18 mouse cellular contexts compared by ENCODE assay signal in the genomic region with DNA sequence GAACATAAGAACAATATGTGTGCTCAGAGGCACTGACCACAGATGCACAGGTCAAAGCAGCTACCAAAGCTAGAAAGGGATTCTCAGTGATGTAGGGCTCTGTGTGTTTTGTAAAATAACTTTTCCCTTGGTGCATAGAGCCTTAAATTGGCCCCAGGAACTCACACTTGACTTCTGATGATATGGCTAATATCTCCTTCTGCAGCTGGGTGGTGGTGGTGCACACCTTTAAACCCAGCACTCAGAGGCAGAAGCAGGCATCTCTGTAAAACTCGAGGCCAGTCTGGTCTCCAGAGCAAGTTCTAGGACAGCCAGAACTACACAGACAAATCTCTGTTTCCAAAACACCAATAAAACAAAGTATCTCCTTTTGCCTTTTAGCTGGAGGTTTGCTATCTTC. TPM values are rescaled to one million over a fixed set of nuclear protein-coding genes. Genes with fewer than 3 reads are reported as not detected.
A peak's percentile ranks its signal among the peaks of the same experiment; 100 is the strongest.
DNase-seq lines count a peak whose midpoint lies in the region; ATAC-seq and TF ChIP-seq lines count a peak whose summit lies in the region.
"Had no signal": no experiment of that assay in that cellular context is flagged by ENCODE, and none has a peak within 500 bp of the region (broad histone marks: within the 10 kb centered on the region; RNA-seq: fewer than 3 reads in every experiment).

No protein-coding gene starts in this region.

- no peak overlapping the region for H3K4me3 ChIP-seq in MEL (ENCODE audit: control insufficient read depth in 1 of 2, insufficient read depth in 1 of 2, low read depth in 2 of 2, low read length in 2 of 2)
- H3K4me3 ChIP-seq in liver, embryonic 14.5 days (ENCODE audit: insufficient read depth in 1 of 2, low read depth in 2 of 2, low read length in 2 of 2) = no peak overlapping the region
- H3K4me3 ChIP-seq: embryonic facial prominence, embryonic 13.5 days; forebrain, embryonic 10.5 days; forebrain, embryonic 15.5 days; heart, embryonic 13.5 days; hindbrain, embryonic 15.5 days had no signal

- no peaks in the 10 kb centered on the region for H3K79me2 ChIP-seq in MEL (ENCODE audit: control insufficient read depth, insufficient read depth, low read length, poor library complexity)

- WGBS in liver, embryonic 14.5 days (ENCODE audit: insufficient replicate concordance) = 15% methylated on average over 1 of the region's 1 CpGs

- H3K4me2 ChIP-seq in liver, embryonic 14.5 days (ENCODE audit: low read depth) = peak overlapping the region; percentile 28
- H3K4me2 ChIP-seq: embryonic facial prominence, embryonic 13.5 days; forebrain, embryonic 15.5 days; heart, embryonic 13.5 days; hindbrain, embryonic 15.5 days had no signal

- ATAC-seq in liver, embryonic 14.5 days (ENCODE audit: insufficient read depth) = peak; percentile 69
- 0 out of 2 replicates have a peak, but pooled peaks have one; percentile 19 for ATAC-seq in megakaryocyte-erythroid progenitor cell, adult 5-6 weeks (replicated peaks; ENCODE audit: low FRiP score, low TSS enrichment, poor library complexity, severe bottlenecking)
- ATAC-seq: forebrain, embryonic 15.5 days had no signal

- no peak for TF ChIP-seq POLR2A in MEL (IDR thresholded peaks at IDR 0.05; ENCODE audit: control insufficient read depth in 1 of 2, insufficient read depth in 1 of 2, low read depth in 1 of 2, low read length in 2 of 2, poor library complexity in 1 of 2)

- no peaks in the 10 kb centered on the region for H3K27me3 ChIP-seq in MEL (ENCODE audit: control insufficient read depth in 1 of 2, insufficient read depth in 2 of 2, low read length in 2 of 2)
- H3K27me3 ChIP-seq in liver, embryonic 14.5 days (ENCODE audit: control insufficient read depth, insufficient read depth, low read length) = no peaks in the 10 kb centered on the region
- H3K27me3 ChIP-seq: CH12.LX; embryonic facial prominence, embryonic 13.5 days; forebrain, embryonic 15.5 days; heart, embryonic 13.5 days; hindbrain, embryonic 15.5 days had no signal

- H3K27ac ChIP-seq in MEL (ENCODE audit: control insufficient read depth, low read depth, low read length) = peak overlapping the region; percentile 8; the same call in 1 of the 2 replicates
- H3K27ac ChIP-seq in liver, embryonic 14.5 days = peak overlapping the region; percentile 50
- H3K27ac ChIP-seq: embryonic facial prominence, embryonic 13.5 days; forebrain, embryonic 10.5 days; forebrain, embryonic 15.5 days; heart, embryonic 13.5 days; hindbrain, embryonic 15.5 days had no signal

- TF ChIP-seq EP300 in MEL (IDR thresholded peaks at IDR 0.05; ENCODE audit: low read depth in 1 of 2, low read length in 2 of 2) = peak; percentile 65 to 78; a peak in 3 of 4 replicates
- peak; percentile 62 for TF ChIP-seq EP300 in liver, embryonic 14.5 days (IDR thresholded peaks at IDR 0.05; ENCODE audit: low read depth)

- no peak for TF ChIP-seq RAD21 in MEL (IDR thresholded peaks at IDR 0.05; ENCODE audit: low read depth, low read length)

- DNase-seq in MEL (ENCODE audit: low read depth, low spot score) (peak; percentile 58), liver (peak; percentile 46)
- peak; percentile 27 to 54 (median 49) for DNase-seq in liver, embryonic 14.5 days (ENCODE audit: low read depth in 3 of 3, low spot score in 3 of 3)
- DNase-seq in layer of hippocampus, postnatal 25 days (ENCODE audit: extremely low spot score in 1 of 2, low spot score in 1 of 2) = no peak
- DNase-seq in layer of hippocampus, postnatal 36 days = no peak
- DNase-seq: adrenal gland, adult 8-10 months; cerebellum, adult 11-12 months; cerebellum, adult 9-10 months; cerebellum, postnatal 25 days; gastrocnemius, postnatal 14 days; heart, postnatal 36 days had no signal

- TF ChIP-seq CTCF in MEL (IDR thresholded peaks at IDR 0.05 in 2 of 3, conservative IDR thresholded peaks at IDR 0.05 in 1 of 3; ENCODE audit: control insufficient read depth in 1 of 3, insufficient read depth in 1 of 3, low read depth in 2 of 3, low read length in 3 of 3, poor library complexity in 1 of 3, severe bottlenecking in 1 of 3) = no peak
- peak; percentile 22; the same call in 1 of the 2 replicates for TF ChIP-seq CTCF in liver, embryonic 14.5 days (IDR thresholded peaks at IDR 0.05; ENCODE audit: low read depth)

- H3K9ac ChIP-seq in MEL (ENCODE audit: control insufficient read depth, low read depth, low read length, poor library complexity, severe bottlenecking) = no peak overlapping the region
- H3K9ac ChIP-seq in liver, embryonic 14.5 days (replicated peaks) = 0 out of 2 replicates have a peak overlapping the region, but pooled peaks have one; percentile 12
- H3K9ac ChIP-seq: embryonic facial prominence, embryonic 13.5 days; forebrain, embryonic 15.5 days; heart, embryonic 13.5 days; hindbrain, embryonic 15.5 days had no signal

- no peaks in the 10 kb centered on the region for H3K9me3 ChIP-seq in MEL (replicated peaks; ENCODE audit: insufficient read depth, low read length)
- no peaks in the 10 kb centered on the region for H3K9me3 ChIP-seq in liver, embryonic 14.5 days (ENCODE audit: control insufficient read depth, low read length)
- H3K9me3 ChIP-seq: embryonic facial prominence, embryonic 13.5 days; forebrain, embryonic 10.5 days; forebrain, embryonic 15.5 days; heart, embryonic 13.5 days; hindbrain, embryonic 15.5 days had no signal

- H3K36me3 ChIP-seq in MEL (ENCODE audit: control insufficient read depth in 1 of 2, insufficient read depth in 2 of 2, low read length in 2 of 2) = peaks cover 0 to 45% of the 10 kb centered on the region in 2 experiments; a peak in 2 of 4 replicates
- H3K36me3 ChIP-seq in liver, embryonic 14.5 days (replicated peaks; ENCODE audit: control insufficient read depth, insufficient read depth, low read depth) = no peaks in the 10 kb centered on the region
- H3K36me3 ChIP-seq: embryonic facial prominence, embryonic 13.5 days; forebrain, embryonic 10.5 days; forebrain, embryonic 15.5 days; heart, embryonic 13.5 days; hindbrain, embryonic 15.5 days had no signal

- H3K4me1 ChIP-seq in MEL (ENCODE audit: control insufficient read depth in 1 of 2, insufficient read depth in 2 of 2, low read length in 2 of 2) = peaks cover 35 to 41% of the 10 kb centered on the region in 2 experiments
- H3K4me1 ChIP-seq in liver, embryonic 14.5 days (replicated peaks; ENCODE audit: control insufficient read depth in 2 of 2, insufficient read depth in 2 of 2, low read length in 1 of 2) = peaks cover 34 to 44% of the 10 kb centered on the region in 2 experiments
- H3K4me1 ChIP-seq: embryonic facial prominence, embryonic 13.5 days; forebrain, embryonic 15.5 days; hindbrain, embryonic 15.5 days had no signal

TF ChIP-seq in MEL, 35 proteins besides CTCF, POLR2A, EP300 and RAD21:
- TF ChIP-seq BHLHE40 (IDR thresholded peaks at IDR 0.05; ENCODE audit: borderline replicate concordance, low read depth, low read length) = peak; percentile 47; the same call in 1 of the 2 replicates
- TF ChIP-seq USF2 (IDR thresholded peaks at IDR 0.05; ENCODE audit: borderline replicate concordance in 1 of 2, insufficient read depth in 1 of 2, low read depth in 1 of 2, low read length in 2 of 2) = no peak
- TF ChIP-seq ETS1 (IDR thresholded peaks at IDR 0.05; ENCODE audit: low read depth, low read length) = peak; percentile 64; the same call in 1 of the 2 replicates
- 0 out of 2 replicates have a peak, but pooled peaks have one; percentile 16 for TF ChIP-seq RCOR1 (IDR thresholded peaks at IDR 0.05; ENCODE audit: low read depth, low read length)
- TF ChIP-seq MAFK (IDR thresholded peaks at IDR 0.05; ENCODE audit: borderline replicate concordance, low read depth, low read length) = no peak
- TF ChIP-seq TAL1 (IDR thresholded peaks at IDR 0.05; ENCODE audit: low read length) = peak; percentile 67
- peak; percentile 33; the same call in 1 of the 2 replicates for TF ChIP-seq GATA1 (IDR thresholded peaks at IDR 0.05; ENCODE audit: low read depth, low read length)
- no peak for TF ChIP-seq MAX (IDR thresholded peaks at IDR 0.05; ENCODE audit: low read length)
- peak; percentile 85 for TF ChIP-seq TCF12 (IDR thresholded peaks at IDR 0.05; ENCODE audit: low read depth, low read length)
- no peak for TF ChIP-seq TBP (IDR thresholded peaks at IDR 0.05; ENCODE audit: low read depth, low read length)

RNA-seq across cellular contexts. Expression of a gene that starts 15.2 kb away (rescaled TPM):
- 164 and 175 TPM in 2 replicates for total RNA-seq in MEL (2012; rRNA removed)
- polyA plus RNA-seq in MEL (2012; ENCODE audit: insufficient read depth in 1 of 2, insufficient read length in 2 of 2, low read depth in 1 of 2, low replicate concordance in 2 of 2, missing spikeins in 1 of 2) = 100 to 1,000 TPM in 1 of 2 experiments, not detected in 1; 129 TPM
- polyA plus RNA-seq in liver, embryonic 14.5 days (2012; rRNA removed) = 25.4 and 31.0 TPM in 2 replicates
- polyA plus RNA-seq in liver, embryonic 14.5 days (2014; fragmentation: Nextera tagmentation; extraction: Ambion mirVana) = 73.7 and 79.8 TPM in 2 replicates
- 132 and 148 TPM in 2 replicates for total RNA-seq in megakaryocyte-erythroid progenitor cell, adult 5-6 weeks (2014; fragmentation: Nextera tagmentation)
- total RNA-seq in megakaryocyte-erythroid progenitor cell, adult 5-6 weeks (2017) = 100 and 139 TPM in 2 replicates
- total RNA-seq in layer of hippocampus, postnatal 25 days (2021) = 10 to 100 TPM; 16.1 to 21.6 TPM
- total RNA-seq in layer of hippocampus, postnatal 36 days (2021) = 10 to 100 TPM; 18.0 to 21.4 TPM

RNA-seq across cellular contexts. Expression of a gene that starts 45.9 kb away (rescaled TPM):
- 232 and 241 TPM in 2 replicates for total RNA-seq in MEL (2012; rRNA removed)
- 100 to 1,000 TPM; 213 to 502 TPM for polyA plus RNA-seq in MEL (2012; ENCODE audit: insufficient read depth in 1 of 2, insufficient read length in 2 of 2, low read depth in 1 of 2, low replicate concordance in 2 of 2, missing spikeins in 1 of 2)
- polyA plus RNA-seq in liver, embryonic 14.5 days (2012; rRNA removed) = 90.6 and 112 TPM in 2 replicates
- polyA plus RNA-seq in liver, embryonic 14.5 days (2014; fragmentation: Nextera tagmentation; extraction: Ambion mirVana) = 157 and 163 TPM in 2 replicates
- total RNA-seq in megakaryocyte-erythroid progenitor cell, adult 5-6 weeks (2014; fragmentation: Nextera tagmentation) = 202 and 265 TPM in 2 replicates
- 147 and 148 TPM in 2 replicates for total RNA-seq in megakaryocyte-erythroid progenitor cell, adult 5-6 weeks (2017)
- total RNA-seq in layer of hippocampus, postnatal 25 days (2021) = 100 to 1,000 TPM; 200 to 202 TPM
- 100 to 1,000 TPM; 193 to 207 TPM for total RNA-seq in layer of hippocampus, postnatal 36 days (2021)

RNA-seq across cellular contexts. Expression of a gene that starts 46.5 kb away (rescaled TPM):
- 61.5 and 70.3 TPM in 2 replicates for total RNA-seq in MEL (2012; rRNA removed)
- polyA plus RNA-seq in MEL (2012; ENCODE audit: insufficient read depth in 1 of 2, insufficient read length in 2 of 2, low read depth in 1 of 2, low replicate concordance in 2 of 2, missing spikeins in 1 of 2) = 10 to 100 TPM in 1 of 2 experiments, not detected in 1; 73.1 TPM
- 5.5 and 8.4 TPM in 2 replicates for polyA plus RNA-seq in liver, embryonic 14.5 days (2012; rRNA removed)
- polyA plus RNA-seq in liver, embryonic 14.5 days (2014; fragmentation: Nextera tagmentation; extraction: Ambion mirVana) = 24.0 and 24.7 TPM in 2 replicates
- total RNA-seq in megakaryocyte-erythroid progenitor cell, adult 5-6 weeks (2014; fragmentation: Nextera tagmentation) = 47.7 and 54.8 TPM in 2 replicates
- total RNA-seq in megakaryocyte-erythroid progenitor cell, adult 5-6 weeks (2017) = 42.8 and 44.4 TPM in 2 replicates
- total RNA-seq in layer of hippocampus, postnatal 25 days (2021) = 10 to 100 TPM; 21.1 to 22.5 TPM
- total RNA-seq in layer of hippocampus, postnatal 36 days (2021) = 10 to 100 TPM; 19.3 to 20.6 TPM

Comparison
In these comparisons a context has a peak if more than half of its experiments do, and no peak if none do; other contexts are left out.
1. DNase-seq: peak in MEL (single experiment), liver (single experiment) and liver, embryonic 14.5 days (3 of 3); none in layer of hippocampus, postnatal 25 days (0 of 2) and layer of hippocampus, postnatal 36 days (0 of 2).